Mouse (Mus musculus): ENCODE measurements around the gene Med16. TPM values are rescaled to one million over a fixed set of nuclear protein-coding genes. Genes with fewer than 3 reads are reported as not detected.

The Med16 gene
- total and polyA plus RNA-seq, 3 experiments = 10.2 to 22.8 (median 12.1) TPM

GRCm38 (mm10) chr10:79929967-79930825 lies 21.5 kb upstream of the Med16 start:
- H3K79me2 ChIP-seq (replicated peaks; ENCODE audit: control insufficient read depth, extremely low read depth, insufficient read depth, poor library complexity, severe bottlenecking) = peaks cover 83% of the 10 kb centered on the region
- H3K9me3 ChIP-seq (replicated peaks; ENCODE audit: low read length) = no peaks in the 10 kb centered on the region
- in situ Hi-C loops (cut with MboI; ENCODE audit: low pct_ligation_motif_present, low pct_unique_long_range_greater_than_20kb, low sequenced_read_pairs) = loop anchor here (5.0 kb wide), 2 partner anchors 32 to 38 kb away; partner anchors contain the start of genes Cfd and Wdr18
- H3K4me1 ChIP-seq (ENCODE audit: control insufficient read depth in 1 of 2, insufficient read depth in 2 of 2) = peaks cover 26 to 69% of the 10 kb centered on the region in 2 experiments
- H3K27me3 ChIP-seq (replicated peaks) = no peaks in the 10 kb centered on the region
- DNase-seq (ENCODE audit: extremely low read depth) = peak; percentile 76
- peak overlapping the region; percentile 98 for H3K9ac ChIP-seq (ENCODE audit: insufficient read depth, low read depth)
- peak overlapping the region; percentile 78 for H3K4me2 ChIP-seq (ENCODE audit: insufficient read depth, low read depth, poor library complexity, severe bottlenecking)
- peaks cover 43 to 55% of the 10 kb centered on the region in 2 experiments for H3K36me3 ChIP-seq (replicated peaks in 1 of 2; ENCODE audit: control insufficient read depth in 1 of 2, insufficient read depth in 1 of 2, low read length in 1 of 2)
- dilution Hi-C loops (cut with MboI; ENCODE audit: extremely low pct_ligation_motif_present, extremely low pct_unique_long_range_greater_than_20kb, low sequenced_read_pairs) = no loop called here
- peak overlapping the region; percentile 72 to 96 (median 91) for H3K4me3 ChIP-seq (replicated peaks in 1 of 3; ENCODE audit: low read depth in 2 of 3, low read length in 2 of 3, poor library complexity in 1 of 3)
- TF ChIP-seq MEF2A (IDR thresholded peaks at IDR 0.05; ENCODE audit: borderline replicate concordance, low read depth, low read length) (peak; percentile 78), POLR2AphosphoS2 (IDR thresholded peaks at IDR 0.05; ENCODE audit: low read depth, low read length) (peak; percentile 37; the same call in 1 of the 2 replicates), CHD2 (IDR thresholded peaks at IDR 0.05; ENCODE audit: low read length) (peak; percentile 29; the same call in 1 of the 2 replicates), NRF1 (IDR thresholded peaks at IDR 0.05; ENCODE audit: low read depth, low read length) (0 out of 2 replicates have a peak, but pooled peaks have one; percentile 22), POLR2A (IDR thresholded peaks at IDR 0.05; ENCODE audit: low read depth, low read length) (0 out of 2 replicates have a peak, but pooled peaks have one; percentile 20), CTCF (conservative IDR thresholded peaks at IDR 0.05 in 1 of 2, IDR thresholded peaks at IDR 0.05 in 1 of 2; ENCODE audit: low read depth in 2 of 2, low read length in 2 of 2) (peak in 1 of 2 experiments; percentile 17; a peak in 1 of 4 replicates), ZNF384 (IDR thresholded peaks at IDR 0.05; ENCODE audit: low read depth, low read length) (no peak), TCF12 (IDR thresholded peaks at IDR 0.05; ENCODE audit: low read depth, low read length) (peak; percentile 96), PAX5 (IDR thresholded peaks at IDR 0.05; ENCODE audit: low read length) (no peak), RCOR1 (conservative IDR thresholded peaks at IDR 0.05; ENCODE audit: low read depth, low read length) (0 out of 2 replicates have a peak, but pooled peaks have one; percentile 29), MXI1 (IDR thresholded peaks at IDR 0.05; ENCODE audit: low read depth, low read length) (no peak), BHLHE40 (IDR thresholded peaks at IDR 0.05; ENCODE audit: low read depth, low read length) (peak; percentile 62), SIN3A (IDR thresholded peaks at IDR 0.05; ENCODE audit: low read length) (peak; percentile 83; the same call in 1 of the 2 replicates), MAX (IDR thresholded peaks at IDR 0.05; ENCODE audit: low read length) (peak; percentile 57; the same call in 1 of the 2 replicates), HCFC1 (IDR thresholded peaks at IDR 0.05; ENCODE audit: low read depth, low read length) (no peak), JUND (conservative IDR thresholded peaks at IDR 0.05; ENCODE audit: low read depth, low read length) (0 out of 2 replicates have a peak, but pooled peaks have one; percentile 26), ETS1 (conservative IDR thresholded peaks at IDR 0.05; ENCODE audit: low read depth, low read length) (peak; percentile 85), GABPA (IDR thresholded peaks at IDR 0.05; ENCODE audit: insufficient replicate concordance, low read depth, low read length) (no peak), JUN (IDR thresholded peaks at IDR 0.05; ENCODE audit: insufficient read depth, low read depth, low read length) (peak; percentile 65), EP300 (IDR thresholded peaks at IDR 0.05; ENCODE audit: low read length) (peak; percentile 74), UBTF (IDR thresholded peaks at IDR 0.05; ENCODE audit: low read depth, low read length) (no peak), MAFK (IDR thresholded peaks at IDR 0.05; ENCODE audit: insufficient replicate concordance, low read length) (no peak), ZC3H11A (IDR thresholded peaks at IDR 0.05; ENCODE audit: low read depth, low read length) (no peak)
- H3K27ac ChIP-seq (ENCODE audit: insufficient read depth, low read depth) = peak overlapping the region; percentile 65
